Mouse (Mus musculus): Measurements from ENCODE around the gene Gria1. TPM values are rescaled to one million over a fixed set of nuclear protein-coding genes. Genes with fewer than 3 reads are reported as not detected.

The Gria1 gene
- polyA plus RNA-seq, 1 experiment from 2014 or later = 2.0 TPM

GRCm38 (mm10) chr11:57072171-57072570, 61.0 kb downstream of the Gria1 start:
- Histone ChIP-seq H3K9ac (no peak overlapping the region), H3K27ac (no peak overlapping the region), H3K27me3 (no peaks in the 10 kb centered on the region), H3K36me3 (no peaks in the 10 kb centered on the region), H3K4me1 (no peaks in the 10 kb centered on the region), H3K4me3 (replicated peaks) (no peak overlapping the region), H3K4me2 (no peak overlapping the region), H3K9me3 (replicated peaks) (no peaks in the 10 kb centered on the region)
- WGBS = 65% methylated on average over 6 of the region's 6 CpGs
- no peak for ATAC-seq (replicated peaks; ENCODE audit: low FRiP score)

GRCm38 (mm10) chr11:57079423-57079822, 68.2 kb downstream of the Gria1 start:
- ATAC-seq (replicated peaks; ENCODE audit: low FRiP score) = no peak
- Histone ChIP-seq H3K27me3 (no peaks in the 10 kb centered on the region), H3K4me3 (replicated peaks) (no peak overlapping the region), H3K27ac (no peak overlapping the region), H3K36me3 (no peaks in the 10 kb centered on the region), H3K9me3 (replicated peaks) (no peaks in the 10 kb centered on the region), H3K4me2 (no peak overlapping the region), H3K4me1 (no peaks in the 10 kb centered on the region), H3K9ac (no peak overlapping the region)
- 82% methylated on average over 3 of the region's 3 CpGs for WGBS

GRCm38 (mm10) chr11:57089527-57089926, 78.3 kb downstream of the Gria1 start:
- 0 out of 2 replicates have a peak, but pooled peaks cover 3% of the 10 kb centered on the region for H3K4me1 ChIP-seq
- H3K27me3 ChIP-seq = no peaks in the 10 kb centered on the region
- 83% methylated on average over 5 of the region's 5 CpGs for WGBS
- no peak for ATAC-seq (replicated peaks; ENCODE audit: low FRiP score)
- no peak overlapping the region for H3K4me2 ChIP-seq
- H3K36me3 ChIP-seq = no peaks in the 10 kb centered on the region
- no peak overlapping the region for H3K27ac ChIP-seq
- H3K9ac ChIP-seq = no peak overlapping the region
- no peak overlapping the region for H3K4me3 ChIP-seq (replicated peaks)
- H3K9me3 ChIP-seq (replicated peaks) = no peaks in the 10 kb centered on the region

- no peak overlapping the region for H3K4me2 ChIP-seq
- no peak overlapping the region for H3K4me3 ChIP-seq (replicated peaks)
- H3K36me3 ChIP-seq = no peaks in the 10 kb centered on the region
- H3K9me3 ChIP-seq (replicated peaks) = no peaks in the 10 kb centered on the region
- no peaks in the 10 kb centered on the region for H3K27me3 ChIP-seq
- ATAC-seq (replicated peaks; ENCODE audit: low FRiP score) = no peak
- no peak overlapping the region for H3K9ac ChIP-seq
- H3K4me1 ChIP-seq = 0 out of 2 replicates have a peak, but pooled peaks cover 3% of the 10 kb centered on the region
- H3K27ac ChIP-seq = no peak overlapping the region
These were observed 79.5 kb downstream of the Gria1 start for GRCm38 (mm10) chr11:57090705-57091104.

- 57% methylated on average over 3 of the region's 3 CpGs for WGBS
- 0 out of 2 replicates have a peak, but pooled peaks cover 3% of the 10 kb centered on the region for H3K4me1 ChIP-seq
- no peak overlapping the region for H3K9ac ChIP-seq
- no peak overlapping the region for H3K27ac ChIP-seq
- ATAC-seq (replicated peaks; ENCODE audit: low FRiP score) = no peak
- H3K9me3 ChIP-seq (replicated peaks) = no peaks in the 10 kb centered on the region
- no peaks in the 10 kb centered on the region for H3K36me3 ChIP-seq
- no peak overlapping the region for H3K4me2 ChIP-seq
- H3K4me3 ChIP-seq (replicated peaks) = no peak overlapping the region
- no peaks in the 10 kb centered on the region for H3K27me3 ChIP-seq
These were observed 80.2 kb downstream of the Gria1 start for GRCm38 (mm10) chr11:57091276-57091914.

GRCm38 (mm10) chr11:57100491-57100890, 89.3 kb downstream of the Gria1 start:
- 0 out of 2 replicates have a peak, but pooled peaks have one; percentile 46 for ATAC-seq (replicated peaks; ENCODE audit: low FRiP score)
- no peaks in the 10 kb centered on the region for H3K27me3 ChIP-seq
- H3K36me3 ChIP-seq = no peaks in the 10 kb centered on the region
- H3K9me3 ChIP-seq (replicated peaks) = no peaks in the 10 kb centered on the region
- WGBS = 35% methylated on average over 5 of the region's 5 CpGs
- H3K4me2 ChIP-seq = no peak overlapping the region
- H3K9ac ChIP-seq = no peak overlapping the region
- H3K4me3 ChIP-seq (replicated peaks) = no peak overlapping the region
- H3K27ac ChIP-seq = no peak overlapping the region
- H3K4me1 ChIP-seq = 0 out of 2 replicates have a peak, but pooled peaks cover 8% of the 10 kb centered on the region

- no peak overlapping the region for H3K4me2 ChIP-seq
- no peak overlapping the region for H3K4me3 ChIP-seq (replicated peaks)
- H3K27me3 ChIP-seq = no peaks in the 10 kb centered on the region
- WGBS = 82% methylated on average over 5 of the region's 5 CpGs
- no peak overlapping the region for H3K9ac ChIP-seq
- H3K36me3 ChIP-seq = no peaks in the 10 kb centered on the region
- ATAC-seq (replicated peaks; ENCODE audit: low FRiP score) = no peak
- H3K27ac ChIP-seq = no peak overlapping the region
- H3K9me3 ChIP-seq (replicated peaks) = no peaks in the 10 kb centered on the region
- 0 out of 2 replicates have a peak, but pooled peaks cover 8% of the 10 kb centered on the region for H3K4me1 ChIP-seq
These were observed 92.6 kb downstream of the Gria1 start for GRCm38 (mm10) chr11:57103751-57104254.

- Histone ChIP-seq H3K4me1 (0 out of 2 replicates have a peak, but pooled peaks cover 3% of the 10 kb centered on the region), H3K36me3 (no peaks in the 10 kb centered on the region), H3K9me3 (replicated peaks) (no peaks in the 10 kb centered on the region), H3K4me3 (replicated peaks) (no peak overlapping the region), H3K4me2 (no peak overlapping the region), H3K27ac (no peak overlapping the region), H3K9ac (no peak overlapping the region), H3K27me3 (no peaks in the 10 kb centered on the region)
- 71% methylated on average over 3 of the region's 3 CpGs for WGBS
- ATAC-seq (replicated peaks; ENCODE audit: low FRiP score) = no peak
These were observed 94.5 kb downstream of the Gria1 start for GRCm38 (mm10) chr11:57105683-57106082.

GRCm38 (mm10) chr11:57112386-57112785, 101.2 kb downstream of the Gria1 start:
- H3K27me3 ChIP-seq = no peaks in the 10 kb centered on the region
- ATAC-seq (replicated peaks; ENCODE audit: low FRiP score) = no peak
- no peaks in the 10 kb centered on the region for H3K36me3 ChIP-seq
- 83% methylated on average over 8 of the region's 8 CpGs for WGBS
- no peak overlapping the region for H3K27ac ChIP-seq
- H3K4me3 ChIP-seq (replicated peaks) = no peak overlapping the region
- no peaks in the 10 kb centered on the region for H3K9me3 ChIP-seq (replicated peaks)
- H3K9ac ChIP-seq = no peak overlapping the region
- no peaks in the 10 kb centered on the region for H3K4me1 ChIP-seq
- H3K4me2 ChIP-seq = no peak overlapping the region

- no peak overlapping the region for H3K27ac ChIP-seq
- WGBS = 90% methylated on average over 5 of the region's 5 CpGs
- H3K4me2 ChIP-seq = no peak overlapping the region
- no peak overlapping the region for H3K9ac ChIP-seq
- no peaks in the 10 kb centered on the region for H3K4me1 ChIP-seq
- ATAC-seq (replicated peaks; ENCODE audit: low FRiP score) = no peak
- H3K9me3 ChIP-seq (replicated peaks) = no peaks in the 10 kb centered on the region
- H3K36me3 ChIP-seq = no peaks in the 10 kb centered on the region
- H3K27me3 ChIP-seq = no peaks in the 10 kb centered on the region
- H3K4me3 ChIP-seq (replicated peaks) = no peak overlapping the region
These were observed 103.2 kb downstream of the Gria1 start for GRCm38 (mm10) chr11:57114410-57114809.

- H3K4me1 ChIP-seq = no peaks in the 10 kb centered on the region
- no peaks in the 10 kb centered on the region for H3K36me3 ChIP-seq
- no peak overlapping the region for H3K27ac ChIP-seq
- no peaks in the 10 kb centered on the region for H3K27me3 ChIP-seq
- 59% methylated on average over 8 of the region's 8 CpGs for WGBS
- no peak overlapping the region for H3K4me3 ChIP-seq (replicated peaks)
- ATAC-seq (replicated peaks; ENCODE audit: low FRiP score) = no peak
- H3K9me3 ChIP-seq (replicated peaks) = no peaks in the 10 kb centered on the region
- no peak overlapping the region for H3K9ac ChIP-seq
- H3K4me2 ChIP-seq = no peak overlapping the region
These were observed 115.9 kb downstream of the Gria1 start for GRCm38 (mm10) chr11:57127066-57127465.

GRCm38 (mm10) chr11:57140162-57140780, 129.1 kb downstream of the Gria1 start:
- no peaks in the 10 kb centered on the region for H3K4me1 ChIP-seq
- no peak overlapping the region for H3K9ac ChIP-seq
- no peaks in the 10 kb centered on the region for H3K9me3 ChIP-seq (replicated peaks)
- H3K36me3 ChIP-seq = no peaks in the 10 kb centered on the region
- H3K4me2 ChIP-seq = no peak overlapping the region
- no peak overlapping the region for H3K4me3 ChIP-seq (replicated peaks)
- no peak for ATAC-seq (replicated peaks; ENCODE audit: low FRiP score)
- H3K27me3 ChIP-seq = no peaks in the 10 kb centered on the region
- WGBS = 69% methylated on average over 14 of the region's 14 CpGs
- H3K27ac ChIP-seq = no peak overlapping the region
